Mouse (Mus musculus): Measurements from ENCODE around the gene Acad11. TPM values are rescaled to one million over a fixed set of nuclear protein-coding genes. Genes with fewer than 3 reads are reported as not detected.

The Acad11 gene
- polyA plus RNA-seq, 1 experiment from 2014 or later: 11.1 TPM

- Histone ChIP-seq H3K36me3 (replicated peaks; ENCODE audit: control insufficient read depth, insufficient read depth, low read depth, low read length) (no peaks in the 10 kb centered on the region; the same call in none of the 2 replicates), H3K4me2 (ENCODE audit: low read depth, low read length) (no peak overlapping the region), H3K27ac (replicated peaks; ENCODE audit: low read depth, low read length) (no peak overlapping the region), H3K4me1 (ENCODE audit: control insufficient read depth, insufficient read depth, low read length) (no peaks in the 10 kb centered on the region), H3K4me3 (ENCODE audit: low read depth, low read length) (no peak overlapping the region), H3K9me3 (replicated peaks; ENCODE audit: control insufficient read depth, low read length) (no peaks in the 10 kb centered on the region), H3K9ac (replicated peaks; ENCODE audit: low read length) (no peak overlapping the region), H3K27me3 (ENCODE audit: control insufficient read depth, insufficient read depth, low read length) (no peaks in the 10 kb centered on the region)
- 90% methylated on average over 13 of the region's 13 CpGs for WGBS
- no peak for DNase-seq (ENCODE audit: low spot score)
- ATAC-seq (replicated peaks; ENCODE audit: insufficient number of reproducible peaks, low FRiP score, low TSS enrichment, low read depth): no peak
These were observed 24.9 kb upstream of the Acad11 start for GRCm38 (mm10) chr9:104038266-104038665.

GRCm38 (mm10) chr9:104039031-104039695 lies 24.0 kb upstream of the Acad11 start:
- DNase-seq (ENCODE audit: low spot score): no peak
- H3K9me3 ChIP-seq (replicated peaks; ENCODE audit: control insufficient read depth, low read length): no peaks in the 10 kb centered on the region
- H3K4me3 ChIP-seq (ENCODE audit: low read depth, low read length): no peak overlapping the region
- no peaks in the 10 kb centered on the region for H3K4me1 ChIP-seq (ENCODE audit: control insufficient read depth, insufficient read depth, low read length)
- no peak for ATAC-seq (replicated peaks; ENCODE audit: insufficient number of reproducible peaks, low FRiP score, low TSS enrichment, low read depth)
- no peak overlapping the region for H3K4me2 ChIP-seq (ENCODE audit: low read depth, low read length)
- no peaks in the 10 kb centered on the region; the same call in none of the 2 replicates for H3K36me3 ChIP-seq (replicated peaks; ENCODE audit: control insufficient read depth, insufficient read depth, low read depth, low read length)
- no peak overlapping the region for H3K27ac ChIP-seq (replicated peaks; ENCODE audit: low read depth, low read length)
- 88% methylated on average over 21 of the region's 21 CpGs for WGBS
- no peaks in the 10 kb centered on the region for H3K27me3 ChIP-seq (ENCODE audit: control insufficient read depth, insufficient read depth, low read length)
- no peak overlapping the region for H3K9ac ChIP-seq (replicated peaks; ENCODE audit: low read length)

GRCm38 (mm10) chr9:104039742-104040141 lies 23.4 kb upstream of the Acad11 start:
- H3K4me1 ChIP-seq (ENCODE audit: control insufficient read depth, insufficient read depth, low read length): no peaks in the 10 kb centered on the region
- WGBS: 87% methylated on average over 4 of the region's 4 CpGs
- ATAC-seq (replicated peaks; ENCODE audit: insufficient number of reproducible peaks, low FRiP score, low TSS enrichment, low read depth): no peak

DNA sequence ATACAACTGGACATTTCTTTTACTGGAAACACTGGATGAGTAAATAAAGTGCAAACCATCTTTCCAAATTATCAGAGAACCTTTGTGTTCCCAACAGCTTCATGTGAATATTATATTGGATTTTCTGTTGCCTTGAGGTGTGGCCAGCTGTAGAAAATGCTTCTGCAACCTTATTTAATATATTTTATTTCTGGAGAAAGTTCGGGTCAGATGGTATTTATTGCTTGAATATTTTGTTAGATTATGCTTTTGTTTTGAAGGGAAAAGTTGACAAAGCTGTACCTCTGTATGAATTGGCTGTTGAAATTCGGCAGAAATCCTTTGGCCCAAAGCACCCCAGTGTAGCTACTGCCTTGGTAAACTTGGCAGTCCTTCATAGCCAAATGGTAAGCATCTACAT lies 22.8 kb upstream of the Acad11 start, which contains the start of gene Gm28305:
Gene Gm28305, plus strand, starts transcription at position 301 of the 400 bp plus-strand sequence.
- Histone ChIP-seq H3K9me3 (replicated peaks; ENCODE audit: control insufficient read depth, low read length) (no peaks in the 10 kb centered on the region), H3K27ac (replicated peaks; ENCODE audit: low read depth, low read length) (no peak within 1 kb of the TSS), H3K4me3 (ENCODE audit: low read depth, low read length) (no peak within 1 kb of the TSS), H3K36me3 (replicated peaks; ENCODE audit: control insufficient read depth, insufficient read depth, low read depth, low read length) (no peaks in the 10 kb centered on the region; the same call in 1 of the 2 replicates), H3K4me2 (ENCODE audit: low read depth, low read length) (no peak within 1 kb of the TSS), H3K4me1 (ENCODE audit: control insufficient read depth, insufficient read depth, low read length) (no peaks in the 10 kb centered on the region), H3K27me3 (ENCODE audit: control insufficient read depth, insufficient read depth, low read length) (no peaks in the 10 kb centered on the region), H3K9ac (replicated peaks; ENCODE audit: low read length) (no peak within 1 kb of the TSS)
- WGBS: 68% methylated on average over 2 of the region's 2 CpGs
- DNase-seq (ENCODE audit: low spot score) (no peak), ATAC-seq (replicated peaks; ENCODE audit: insufficient number of reproducible peaks, low FRiP score, low TSS enrichment, low read depth) (no peak)

More at GRCm38 (mm10) chr9:104039742-104040141, 23.4 kb upstream of the Acad11 start:
- Histone ChIP-seq H3K9me3 (replicated peaks; ENCODE audit: control insufficient read depth, low read length) (no peaks in the 10 kb centered on the region), H3K9ac (replicated peaks; ENCODE audit: low read length) (no peak overlapping the region), H3K27ac (replicated peaks; ENCODE audit: low read depth, low read length) (no peak overlapping the region), H3K27me3 (ENCODE audit: control insufficient read depth, insufficient read depth, low read length) (no peaks in the 10 kb centered on the region), H3K36me3 (replicated peaks; ENCODE audit: control insufficient read depth, insufficient read depth, low read depth, low read length) (no peaks in the 10 kb centered on the region; the same call in 1 of the 2 replicates), H3K4me2 (ENCODE audit: low read depth, low read length) (no peak overlapping the region), H3K4me3 (ENCODE audit: low read depth, low read length) (no peak overlapping the region)
- no peak for DNase-seq (ENCODE audit: low spot score)

GRCm38 (mm10) chr9:104043676-104044075 lies 19.5 kb upstream of the Acad11 start:
- no peak overlapping the region for H3K9ac ChIP-seq (replicated peaks; ENCODE audit: low read length)
- ATAC-seq (replicated peaks; ENCODE audit: insufficient number of reproducible peaks, low FRiP score, low TSS enrichment, low read depth) (no peak), DNase-seq (ENCODE audit: low spot score) (no peak)
- no peaks in the 10 kb centered on the region for H3K27me3 ChIP-seq (ENCODE audit: control insufficient read depth, insufficient read depth, low read length)
- H3K4me2 ChIP-seq (ENCODE audit: low read depth, low read length): no peak overlapping the region
- no peak overlapping the region for H3K4me3 ChIP-seq (ENCODE audit: low read depth, low read length)
- no peak overlapping the region for H3K27ac ChIP-seq (replicated peaks; ENCODE audit: low read depth, low read length)
- H3K4me1 ChIP-seq (ENCODE audit: control insufficient read depth, insufficient read depth, low read length): no peaks in the 10 kb centered on the region
- H3K9me3 ChIP-seq (replicated peaks; ENCODE audit: control insufficient read depth, low read length): no peaks in the 10 kb centered on the region
- H3K36me3 ChIP-seq (replicated peaks; ENCODE audit: control insufficient read depth, insufficient read depth, low read depth, low read length): no peaks in the 10 kb centered on the region
- WGBS: 87% methylated on average over 4 of the region's 4 CpGs

GRCm38 (mm10) chr9:104051028-104051427 lies 12.1 kb upstream of the Acad11 start:
- Histone ChIP-seq H3K4me2 (ENCODE audit: low read depth, low read length) (no peak overlapping the region), H3K27me3 (ENCODE audit: control insufficient read depth, insufficient read depth, low read length) (no peaks in the 10 kb centered on the region), H3K4me1 (ENCODE audit: control insufficient read depth, insufficient read depth, low read length) (no peaks in the 10 kb centered on the region), H3K36me3 (replicated peaks; ENCODE audit: control insufficient read depth, insufficient read depth, low read depth, low read length) (peaks cover 3% of the 10 kb centered on the region), H3K9ac (replicated peaks; ENCODE audit: low read length) (no peak overlapping the region), H3K4me3 (ENCODE audit: low read depth, low read length) (no peak overlapping the region), H3K9me3 (replicated peaks; ENCODE audit: control insufficient read depth, low read length) (no peaks in the 10 kb centered on the region), H3K27ac (replicated peaks; ENCODE audit: low read depth, low read length) (no peak overlapping the region)
- no peak for ATAC-seq (replicated peaks; ENCODE audit: insufficient number of reproducible peaks, low FRiP score, low TSS enrichment, low read depth)
- DNase-seq (ENCODE audit: low spot score): no peak
- 92% methylated on average over 6 of the region's 6 CpGs for WGBS

DNA sequence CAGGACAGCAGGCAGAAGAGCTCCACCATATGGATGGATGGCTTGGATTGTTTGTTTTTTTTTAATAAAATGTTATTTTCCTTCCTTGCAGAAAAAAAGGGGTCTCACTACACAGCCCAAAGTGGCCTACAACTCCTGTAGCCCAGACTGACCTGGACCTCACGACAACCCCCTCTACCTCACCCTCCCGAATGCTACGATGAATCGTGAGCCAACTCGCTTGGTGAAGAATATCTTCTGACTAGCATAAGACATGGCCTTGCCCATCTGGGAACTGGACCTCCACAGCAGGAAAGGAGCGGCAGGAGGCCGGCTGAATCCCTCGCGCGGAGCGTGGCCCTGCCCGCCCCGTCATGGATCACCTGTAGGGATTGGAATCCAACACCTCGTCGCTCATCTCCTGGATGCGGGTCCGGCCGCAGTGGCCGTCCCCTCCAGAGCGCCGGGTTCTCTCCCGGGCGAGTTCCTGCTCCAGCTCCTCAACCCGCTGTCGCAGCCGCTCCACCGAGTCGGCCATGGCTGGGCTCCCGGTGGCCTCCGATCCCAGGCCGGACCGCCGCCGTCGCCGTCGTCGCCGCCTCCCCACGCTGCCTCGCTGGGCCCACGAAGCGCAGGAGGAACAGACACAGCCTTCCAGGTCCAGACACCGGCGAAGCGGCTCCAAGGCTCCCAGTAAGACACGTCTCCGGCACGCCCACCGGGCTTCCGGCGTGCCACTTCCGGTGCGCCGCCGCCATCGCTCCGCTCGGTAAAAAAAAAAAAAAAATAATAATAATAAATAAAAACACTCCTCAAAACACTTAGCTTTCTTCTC lies 540 bp upstream of the Acad11 start, which contains the start of gene Uba5:
Gene Uba5, minus strand, starts transcription at position 705 of the 814 bp plus-strand sequence.
- WGBS: under 1% methylated on average over 59 of the region's 59 CpGs
- peak; percentile 53; the same call in 1 of the 2 replicates for ATAC-seq (replicated peaks; ENCODE audit: insufficient number of reproducible peaks, low FRiP score, low TSS enrichment, low read depth)
- Histone ChIP-seq H3K27ac (replicated peaks; ENCODE audit: low read depth, low read length) (no peak within 1 kb of the TSS), H3K4me2 (ENCODE audit: low read depth, low read length) (peak within 1 kb of the TSS; percentile 85), H3K4me3 (ENCODE audit: low read depth, low read length) (peak within 1 kb of the TSS; percentile 99), H3K27me3 (ENCODE audit: control insufficient read depth, insufficient read depth, low read length) (no peaks in the 10 kb centered on the region), H3K9ac (replicated peaks; ENCODE audit: low read length) (peak within 1 kb of the TSS; percentile 84), H3K9me3 (replicated peaks; ENCODE audit: control insufficient read depth, low read length) (no peaks in the 10 kb centered on the region), H3K36me3 (replicated peaks; ENCODE audit: control insufficient read depth, insufficient read depth, low read depth, low read length) (no peaks in the 10 kb centered on the region; the same call in 1 of the 2 replicates), H3K4me1 (ENCODE audit: control insufficient read depth, insufficient read depth, low read length) (peaks cover 3% of the 10 kb centered on the region; the same call in 1 of the 2 replicates)
- DNase-seq (ENCODE audit: low spot score): peak; percentile 80

DNA sequence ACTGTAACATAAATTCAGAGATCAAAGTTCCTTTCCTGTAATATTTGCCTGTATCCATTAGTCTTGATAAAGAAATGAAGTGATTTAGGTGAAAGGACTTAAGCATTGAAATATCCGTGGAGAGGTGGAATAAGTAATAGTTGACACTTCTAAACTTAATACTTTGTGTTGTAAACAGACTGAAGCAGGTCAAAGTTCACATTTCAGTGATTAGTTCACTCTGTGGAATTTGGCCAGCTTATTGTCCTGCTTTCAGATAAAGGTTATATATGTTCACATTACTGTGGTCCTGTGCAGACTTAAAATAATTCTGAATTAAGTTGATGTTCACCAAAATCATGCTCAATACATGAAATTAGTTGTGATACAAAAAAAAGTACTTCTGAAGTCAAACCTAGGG lies 1.4 kb downstream of the Acad11 start:
- no peak overlapping the region for H3K9ac ChIP-seq (replicated peaks; ENCODE audit: low read length)
- no peak for ATAC-seq (replicated peaks; ENCODE audit: insufficient number of reproducible peaks, low FRiP score, low TSS enrichment, low read depth)
- H3K4me1 ChIP-seq (ENCODE audit: control insufficient read depth, insufficient read depth, low read length): peaks cover 3% of the 10 kb centered on the region; the same call in 1 of the 2 replicates
- 34% methylated on average over 1 of the region's 1 CpGs for WGBS
- no peaks in the 10 kb centered on the region for H3K36me3 ChIP-seq (replicated peaks; ENCODE audit: control insufficient read depth, insufficient read depth, low read depth, low read length)
- no peak overlapping the region for H3K4me2 ChIP-seq (ENCODE audit: low read depth, low read length)
- no peak overlapping the region for H3K27ac ChIP-seq (replicated peaks; ENCODE audit: low read depth, low read length)
- no peak for DNase-seq (ENCODE audit: low spot score)
- no peaks in the 10 kb centered on the region for H3K27me3 ChIP-seq (ENCODE audit: control insufficient read depth, insufficient read depth, low read length)
- no peak overlapping the region for H3K4me3 ChIP-seq (ENCODE audit: low read depth, low read length)
- H3K9me3 ChIP-seq (replicated peaks; ENCODE audit: control insufficient read depth, low read length): no peaks in the 10 kb centered on the region
